Mouse (Mus musculus) megakaryocyte, embryonic 14.5 days (primary cell): Measurements from ENCODE around the gene Pdia5.

Source experiments
- FLI1 ChIP-seq: IDR thresholded peaks from 2 replicates; pipeline ENCODE4 v1.6.1; 2012; ENCODE audit warnings: low read length, inconsistent platforms, mixed read lengths
- GATA1 ChIP-seq: IDR thresholded peaks from 3 replicates; pipeline ENCODE4 v1.6.1; 2012; ENCODE audit warnings: mixed read lengths, low read length, inconsistent platforms, borderline replicate concordance

- TF ChIP-seq GATA1 (no peak), FLI1 (no peak)
These were observed 2.9 kb downstream of the Pdia5 start for GRCm38 (mm10) chr16:35487776-35488175.
